Mouse (Mus musculus): ENCODE data around the gene Sgca. TPM values are rescaled to one million over a fixed set of nuclear protein-coding genes. Genes with fewer than 3 reads are reported as not detected.

Sgca gene
- polyA plus RNA-seq, 1 experiment, result 4.7 TPM

DNA sequence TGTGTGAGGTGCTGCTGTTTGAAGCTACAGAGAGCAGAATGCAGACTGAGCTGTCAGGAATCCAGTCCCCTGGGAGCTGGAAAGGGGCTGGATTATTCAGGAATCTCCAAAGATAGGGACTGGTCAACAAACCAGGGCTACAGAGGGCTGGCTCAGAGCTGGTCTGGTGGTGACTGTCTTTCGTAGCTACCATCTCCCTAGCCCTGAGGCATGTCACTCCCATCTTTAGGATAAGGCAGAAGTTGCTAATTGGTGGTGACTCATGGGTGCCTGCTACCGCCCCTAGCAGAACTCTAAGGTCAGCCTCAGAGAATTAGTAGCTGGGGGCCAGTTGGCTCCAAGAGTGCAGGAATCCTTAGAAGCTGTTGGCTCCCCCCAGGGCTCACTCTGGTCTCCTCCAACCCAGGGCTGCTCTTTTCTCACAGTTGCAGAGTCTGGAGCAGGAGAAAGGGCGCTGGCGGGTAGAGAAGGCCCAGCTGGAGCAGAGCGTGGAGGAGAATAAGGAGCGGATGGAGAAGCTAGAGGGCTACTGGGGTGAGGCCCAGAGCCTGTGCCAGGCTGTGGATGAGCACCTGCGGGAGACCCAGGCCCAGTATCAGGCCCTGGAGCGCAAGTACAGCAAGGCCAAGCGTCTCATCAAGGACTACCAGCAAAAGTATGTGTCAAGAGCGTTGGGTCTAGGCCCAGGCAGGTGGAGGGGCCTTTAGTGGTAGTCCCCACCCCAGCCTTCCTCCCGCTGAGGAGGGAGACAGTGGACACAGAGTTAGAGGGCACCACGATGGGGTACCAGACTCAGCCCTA lies 28.2 kb upstream of the Sgca start:
- 85% methylated on average over 12 of the region's 12 CpGs for WGBS
- DNase-seq (ENCODE audit: low read depth, low spot score), result no peak

DNA sequence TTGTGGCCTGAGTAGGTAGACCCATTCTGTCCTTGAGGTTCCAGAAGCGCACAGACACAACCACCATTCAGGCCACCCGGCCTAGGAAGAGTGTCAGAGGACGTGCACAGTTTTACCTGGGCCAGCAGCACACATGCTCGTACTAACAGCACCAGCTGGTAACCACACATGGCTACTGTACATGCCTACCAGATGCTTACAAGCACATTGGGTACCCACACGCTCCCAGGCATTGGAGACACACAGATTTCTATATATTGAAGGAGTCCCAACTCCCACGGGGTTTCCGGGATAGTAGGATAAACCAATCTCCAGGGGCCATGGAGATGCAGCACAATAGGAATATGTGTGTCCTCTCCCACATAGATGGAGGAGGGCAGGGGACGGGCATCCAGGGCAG lies 26.6 kb upstream of the Sgca start:
- DNase-seq (ENCODE audit: low read depth, low spot score), result no peak
- 95% methylated on average over 8 of the region's 8 CpGs for WGBS

DNA sequence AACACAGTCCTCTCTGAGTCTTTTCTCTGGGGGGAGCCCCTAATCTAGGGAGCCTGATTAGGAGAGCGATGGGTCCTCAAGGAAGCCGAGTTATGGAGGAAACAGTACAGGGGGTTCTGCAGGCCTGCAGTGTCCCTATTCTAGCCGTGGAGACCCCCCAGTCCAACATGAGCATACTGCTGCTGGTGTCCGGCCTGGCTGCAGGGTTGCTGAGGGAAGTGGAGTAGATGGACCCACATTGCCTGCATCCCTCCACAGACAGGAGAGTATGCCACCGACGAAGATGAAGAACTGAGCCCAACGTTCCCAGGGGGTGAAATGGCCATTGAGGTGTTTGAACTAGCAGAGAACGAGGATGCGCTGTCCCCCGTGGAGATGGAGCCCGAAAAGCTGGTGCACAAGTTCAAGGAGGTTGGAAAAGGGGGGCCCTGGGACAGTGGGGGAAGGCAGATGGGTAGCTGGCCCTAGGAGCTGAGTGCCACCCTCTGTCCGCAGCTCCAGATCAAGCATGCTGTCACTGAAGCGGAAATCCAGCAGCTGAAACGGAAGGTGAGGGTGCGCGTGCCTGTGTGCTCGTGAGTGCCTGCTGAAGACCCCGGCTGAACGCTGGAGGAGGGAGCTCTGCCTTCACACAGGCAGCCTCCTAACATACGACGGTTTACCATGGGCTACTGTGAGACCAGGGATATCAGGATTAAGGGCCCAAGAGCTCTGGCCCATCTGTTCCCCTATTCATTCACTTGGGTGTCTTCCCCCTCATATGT lies 25.6 kb upstream of the Sgca start:
- 86% methylated on average over 21 of the region's 21 CpGs for WGBS
- no peak for DNase-seq (ENCODE audit: low read depth, low spot score)

DNA sequence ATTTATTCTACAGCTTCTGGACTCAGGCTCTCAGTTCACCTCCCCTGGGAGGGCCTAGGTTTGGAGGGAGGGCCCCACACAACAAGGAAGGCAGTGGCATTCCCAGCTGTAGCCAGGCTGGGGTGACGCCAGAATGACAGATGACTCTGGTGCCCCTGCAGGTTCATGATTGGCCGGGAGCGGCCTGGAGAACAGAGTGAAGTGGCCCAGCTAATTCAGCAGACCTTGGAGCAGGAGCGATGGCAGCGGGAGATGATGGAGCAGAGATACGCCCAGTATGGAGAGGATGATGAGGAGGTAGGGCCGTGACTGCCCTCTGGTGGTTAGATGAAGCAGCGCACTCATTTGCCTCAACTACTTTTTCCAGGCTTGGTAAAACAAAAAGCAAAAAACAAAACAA lies 24.9 kb upstream of the Sgca start:
- DNase-seq (ENCODE audit: low read depth, low spot score), result no peak
- 4% methylated on average over 8 of the region's 8 CpGs for WGBS

DNA sequence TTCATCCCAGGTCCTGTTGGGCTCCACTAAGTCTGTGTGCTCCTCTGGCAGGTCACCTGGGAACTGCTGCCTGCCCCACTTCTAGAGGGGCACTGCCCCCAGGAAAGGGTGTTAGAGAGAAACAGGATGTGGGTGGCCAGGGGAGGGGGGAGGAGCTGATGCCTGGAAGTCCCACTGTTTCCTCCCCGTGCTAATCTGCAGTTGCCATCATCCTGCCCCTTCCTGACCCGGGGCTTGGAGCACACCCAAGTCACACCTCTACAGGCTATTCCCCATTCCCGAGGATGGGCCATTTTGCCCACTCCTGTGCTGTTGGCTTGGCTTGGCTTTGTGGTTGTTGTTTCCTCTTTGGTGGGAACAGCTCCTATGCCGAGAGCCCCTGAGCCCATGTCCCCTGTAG lies 24.4 kb upstream of the Sgca start:
- WGBS, result 26% methylated on average over 4 of the region's 4 CpGs
- DNase-seq (ENCODE audit: low read depth, low spot score), result no peak

DNA sequence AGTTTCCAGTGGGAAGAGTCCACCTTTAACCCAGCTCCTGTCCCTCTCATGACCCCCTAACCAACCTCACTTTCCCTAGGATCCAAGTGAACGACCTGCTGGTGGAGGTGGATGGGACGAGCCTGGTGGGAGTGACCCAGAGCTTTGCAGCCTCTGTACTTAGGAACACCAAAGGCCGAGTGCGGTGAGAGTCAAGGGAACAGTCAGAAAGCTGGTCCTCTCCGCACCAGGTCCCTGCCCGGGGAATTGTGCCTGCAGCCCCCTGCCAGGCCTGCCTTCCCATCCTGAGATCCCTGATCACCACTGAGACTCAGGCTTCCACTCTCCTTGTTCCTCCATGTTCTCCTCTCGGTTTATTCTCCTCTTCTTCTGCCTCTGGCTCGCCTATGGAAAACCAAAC lies 24.0 kb upstream of the Sgca start:
- 88% methylated on average over 8 of the region's 8 CpGs for whole genome bisulfite sequencing
- no peak for DNase-seq (ENCODE audit: low read depth, low spot score)

DNA sequence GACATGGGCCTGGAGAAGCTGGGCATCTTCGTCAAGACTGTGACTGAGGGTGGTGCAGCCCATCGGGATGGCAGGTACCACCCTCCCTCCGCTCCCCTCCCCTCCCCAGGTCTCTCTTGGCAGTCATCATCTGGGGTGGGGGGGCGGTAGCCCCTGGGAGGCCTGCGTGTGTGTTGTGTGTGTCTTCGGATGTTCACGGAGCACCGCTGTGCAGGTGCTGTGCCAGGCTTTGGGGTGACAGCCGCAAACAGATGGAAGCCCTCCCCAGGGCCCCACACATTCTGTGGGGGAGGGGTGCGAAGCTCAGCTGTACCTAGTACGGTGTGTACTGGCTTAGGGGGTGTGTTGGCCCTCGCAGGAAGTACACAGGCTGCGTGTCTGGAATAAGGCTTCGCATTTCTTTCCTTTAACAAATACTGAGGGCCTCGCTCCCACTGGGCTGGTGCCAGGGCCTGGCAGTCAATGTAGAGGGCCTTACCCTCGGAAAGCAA lies 22.0 kb upstream of the Sgca start:
- no peak for DNase-seq (ENCODE audit: low read depth, low spot score)
- 24% methylated on average over 16 of the region's 16 CpGs for WGBS

DNA sequence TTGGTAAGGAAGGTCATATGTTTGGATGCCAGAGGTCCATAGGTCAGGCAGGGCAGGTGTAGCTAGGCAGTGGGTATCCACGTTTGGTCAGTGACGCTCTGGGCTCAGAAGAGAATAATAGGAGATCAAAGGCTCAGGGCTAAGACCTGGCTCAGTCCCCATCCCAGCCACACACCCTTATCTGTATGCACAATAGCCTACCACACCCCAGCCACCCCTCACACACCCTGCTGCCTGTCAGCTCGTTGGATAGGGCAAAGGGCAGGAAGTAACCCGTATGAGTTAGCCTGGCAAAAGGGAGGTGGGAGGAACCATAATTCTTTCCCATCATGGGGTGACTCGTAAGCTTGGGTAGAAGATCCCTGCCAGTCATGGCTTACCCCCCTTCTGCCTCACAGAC lies 21.5 kb upstream of the Sgca start:
- WGBS, result 24% methylated on average over 5 of the region's 5 CpGs
- DNase-seq (ENCODE audit: low read depth, low spot score), result peak; percentile 70

DNA sequence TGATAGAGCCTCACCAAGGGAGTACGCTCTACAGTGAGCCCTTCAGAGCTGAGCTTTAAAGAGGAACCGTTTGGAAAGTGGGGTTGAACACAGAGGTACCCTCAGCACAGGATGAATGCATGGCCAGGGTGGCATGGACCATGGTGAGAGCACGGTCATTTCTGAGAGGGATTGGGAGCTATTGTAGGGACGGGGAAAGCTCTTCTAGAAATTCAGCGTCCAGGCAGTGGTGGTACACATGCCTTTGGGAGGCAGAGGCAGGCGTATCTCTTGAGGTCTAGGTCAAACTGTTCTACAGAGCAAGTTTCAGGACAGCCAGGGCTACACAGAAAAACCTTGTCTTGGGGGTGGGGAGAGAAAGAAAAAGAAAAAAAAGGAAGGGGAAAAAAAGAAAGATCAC lies 20.9 kb upstream of the Sgca start:
- DNase-seq (ENCODE audit: low read depth, low spot score), result no peak
- WGBS, result 83% methylated on average over 6 of the region's 6 CpGs

DNA sequence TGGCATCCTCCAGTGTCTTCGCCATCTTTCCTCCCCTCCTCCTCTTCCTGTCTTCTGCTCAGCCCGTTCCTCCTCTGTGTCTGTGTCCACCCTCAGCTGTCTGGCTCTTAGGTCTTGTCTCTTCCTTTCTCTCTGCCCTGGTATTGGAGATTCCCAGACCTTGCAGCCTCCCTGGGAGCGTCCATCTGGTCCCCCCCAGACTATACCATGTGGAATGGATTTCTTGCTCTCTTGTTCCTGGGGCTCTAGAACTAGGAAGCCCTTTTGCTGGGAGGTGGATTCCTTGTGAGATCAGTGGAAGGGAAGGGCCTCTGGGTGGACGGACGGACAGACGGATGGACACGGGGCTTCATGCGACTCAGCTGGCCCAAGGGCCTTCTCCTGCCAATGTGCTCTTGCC lies 20.0 kb upstream of the Sgca start:
- 83% methylated on average over 8 of the region's 8 CpGs for WGBS
- DNase-seq (ENCODE audit: low read depth, low spot score), result no peak

DNA sequence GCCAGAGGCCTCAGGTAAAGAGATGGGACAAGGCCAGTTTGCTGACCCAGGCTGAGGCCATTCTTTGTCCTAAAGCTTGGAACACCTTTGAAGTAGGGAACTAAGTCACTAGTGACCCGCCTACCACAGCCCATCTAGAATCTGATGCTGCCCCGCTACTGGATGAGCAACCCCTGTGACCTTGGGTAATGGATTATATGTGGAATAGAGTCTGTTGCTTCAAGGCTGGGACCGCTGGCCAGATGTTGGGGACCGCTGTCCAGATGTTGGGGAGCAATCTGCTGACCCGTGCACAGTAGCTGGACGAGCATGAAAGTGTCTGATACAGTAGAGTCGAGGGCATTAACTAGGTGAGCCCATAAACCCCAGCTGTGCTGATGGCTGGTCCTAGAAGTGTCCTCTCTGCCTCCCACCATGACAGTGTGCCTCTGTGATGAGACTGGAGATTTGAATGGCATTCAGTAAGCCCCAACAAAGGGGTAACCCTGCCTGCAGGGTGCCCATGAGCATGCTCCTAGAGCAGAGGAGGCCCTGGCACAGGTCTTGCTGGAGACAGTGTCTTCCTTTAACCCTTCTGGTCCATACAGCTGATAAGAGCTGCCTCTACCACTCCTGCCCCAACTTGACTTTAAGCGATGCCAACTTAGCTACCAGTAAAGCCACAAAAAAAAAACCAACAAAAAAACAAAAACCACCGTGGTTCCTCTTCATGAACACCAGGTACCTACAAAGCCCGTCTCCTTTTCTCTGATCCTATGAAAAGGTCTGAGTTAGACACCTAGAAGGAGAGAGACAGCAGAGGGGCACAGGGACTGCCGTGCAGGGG lies 19.0 kb upstream of the Sgca start:
- 72% methylated on average over 11 of the region's 11 CpGs for WGBS
- DNase-seq (ENCODE audit: low read depth, low spot score), result no peak

DNA sequence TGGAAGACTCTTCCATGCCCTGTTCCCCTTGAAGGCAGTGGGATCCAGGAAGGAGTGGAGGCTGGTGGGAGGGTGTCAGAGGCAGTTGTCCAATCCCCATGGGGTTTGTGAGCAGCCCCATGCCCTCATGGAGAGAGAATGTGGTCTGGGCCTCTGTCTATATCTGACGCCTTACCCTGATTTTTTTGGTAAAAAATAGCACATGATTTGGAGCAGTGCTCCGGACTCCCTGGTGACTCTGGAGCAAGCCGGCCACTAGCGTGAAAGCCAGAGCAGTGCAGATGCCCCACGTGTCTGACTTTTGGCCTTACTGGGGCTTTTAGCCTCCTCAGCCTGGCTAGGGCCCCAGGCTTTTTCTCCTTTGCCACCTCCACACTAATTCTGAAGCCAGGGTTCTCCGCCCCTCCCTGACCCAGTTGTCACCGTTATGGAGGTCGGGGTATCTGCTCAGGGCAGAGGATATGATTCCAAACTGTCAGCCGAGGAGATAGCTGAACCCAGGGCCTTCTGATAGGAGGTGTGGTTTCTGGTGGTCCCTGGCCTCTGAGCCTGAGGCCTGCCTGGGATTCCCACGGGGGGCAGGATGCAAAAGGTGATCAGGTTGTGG lies 18.2 kb upstream of the Sgca start:
- WGBS, result 51% methylated on average over 10 of the region's 10 CpGs
- DNase-seq (ENCODE audit: low read depth, low spot score), result no peak

DNA sequence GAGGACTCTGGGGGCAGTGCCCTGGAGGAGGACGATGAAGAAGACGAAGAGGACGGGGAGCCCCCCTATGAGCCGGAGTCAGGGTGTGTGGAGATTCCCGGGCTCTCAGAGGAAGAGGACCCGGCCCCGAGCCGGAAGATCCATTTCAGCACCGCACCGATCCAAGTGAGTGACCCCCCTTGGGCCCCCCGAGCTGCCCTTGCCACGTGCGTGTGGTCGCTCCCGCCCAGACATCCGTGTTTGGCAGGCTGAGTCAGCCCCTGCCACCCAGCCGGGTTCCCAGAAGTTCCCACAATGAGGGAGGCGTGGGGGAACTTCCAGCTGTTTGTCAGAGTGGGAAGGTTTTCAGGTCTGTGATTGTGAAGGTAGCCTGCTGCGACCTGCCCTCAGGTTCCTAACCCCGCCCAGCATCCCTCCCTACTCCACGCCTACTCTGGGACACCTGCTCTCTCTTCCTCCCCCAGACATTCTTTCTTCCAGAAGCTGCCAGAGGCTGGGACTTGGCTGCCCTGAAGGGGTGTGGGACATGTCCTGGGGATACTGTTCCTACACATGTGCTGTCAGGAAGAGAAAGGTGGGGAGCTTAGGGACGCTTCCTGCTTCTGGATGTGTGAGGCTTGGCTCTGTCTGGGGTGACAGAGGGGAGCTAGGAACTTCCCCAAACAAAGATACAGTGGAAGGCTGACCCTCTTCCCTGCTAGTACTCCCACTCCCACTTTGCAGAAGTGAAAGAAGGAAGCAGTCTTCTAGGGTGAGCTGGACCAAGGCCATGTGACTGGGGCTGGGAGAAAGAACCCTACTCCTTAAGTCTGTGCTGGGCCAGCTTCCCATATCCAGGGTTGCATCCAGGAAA lies 16.9 kb upstream of the Sgca start:
- peak; percentile 85 for DNase-seq (ENCODE audit: low read depth, low spot score)

DNA sequence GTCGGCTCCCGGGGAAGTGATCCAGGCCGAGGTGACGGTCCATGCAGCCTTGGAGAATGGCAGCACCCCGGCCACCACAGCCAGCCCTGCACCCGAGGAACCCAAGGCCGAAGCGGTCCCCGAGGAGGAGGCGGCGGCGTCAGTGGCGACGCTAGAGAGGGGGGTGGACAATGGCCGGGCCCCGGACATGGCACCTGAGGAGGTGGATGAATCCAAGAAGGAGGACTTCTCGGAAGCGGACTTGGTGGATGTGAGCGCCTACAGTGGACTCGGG lies 16.3 kb upstream of the Sgca start:
- DNase-seq (ENCODE audit: low read depth, low spot score), result no peak
- under 1% methylated on average over 20 of the region's 20 CpGs for WGBS

More for the DNA sequence above, 16.9 kb upstream of the Sgca start:
- under 1% methylated on average over 22 of the region's 22 CpGs for WGBS

DNA sequence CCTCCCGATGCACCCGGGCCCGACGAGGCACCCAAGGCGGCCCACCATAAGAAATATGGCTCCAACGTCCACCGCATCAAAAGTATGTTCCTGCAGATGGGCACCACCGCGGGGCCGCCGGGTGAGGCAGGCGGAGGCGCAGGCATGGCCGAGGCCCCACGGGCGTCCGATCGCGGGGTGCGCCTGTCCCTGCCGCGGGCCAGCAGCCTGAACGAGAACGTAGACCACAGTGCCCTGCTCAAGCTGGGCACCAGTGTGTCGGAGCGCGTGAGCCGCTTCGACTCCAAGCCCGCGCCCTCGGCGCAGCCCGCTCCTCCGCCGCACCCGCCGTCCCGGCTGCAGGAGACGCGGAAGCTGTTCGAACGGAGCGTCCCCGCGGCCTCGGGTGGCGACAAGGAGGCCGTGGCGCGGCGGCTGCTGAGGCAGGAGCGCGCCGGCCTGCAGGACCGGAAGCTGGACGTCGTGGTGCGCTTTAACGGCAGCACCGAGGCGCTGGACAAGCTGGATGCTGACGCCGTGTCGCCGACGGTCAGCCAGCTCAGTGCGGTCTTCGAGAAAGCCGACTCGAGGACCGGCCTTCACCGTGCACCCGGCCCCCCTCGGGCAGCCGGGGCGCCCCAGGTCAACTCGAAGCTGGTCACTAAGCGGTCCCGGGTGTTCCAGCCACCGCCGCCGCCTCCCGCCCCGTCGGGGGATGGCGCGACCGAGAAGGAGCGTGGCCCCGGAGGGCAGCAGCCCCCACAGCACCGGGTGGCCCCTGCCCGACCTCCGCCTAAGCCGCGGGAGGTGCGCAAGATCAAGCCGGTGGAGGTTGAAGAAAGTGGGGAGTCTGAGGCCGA lies 15.7 kb upstream of the Sgca start:
- WGBS, result under 1% methylated on average over 98 of the region's 99 CpGs

DNA sequence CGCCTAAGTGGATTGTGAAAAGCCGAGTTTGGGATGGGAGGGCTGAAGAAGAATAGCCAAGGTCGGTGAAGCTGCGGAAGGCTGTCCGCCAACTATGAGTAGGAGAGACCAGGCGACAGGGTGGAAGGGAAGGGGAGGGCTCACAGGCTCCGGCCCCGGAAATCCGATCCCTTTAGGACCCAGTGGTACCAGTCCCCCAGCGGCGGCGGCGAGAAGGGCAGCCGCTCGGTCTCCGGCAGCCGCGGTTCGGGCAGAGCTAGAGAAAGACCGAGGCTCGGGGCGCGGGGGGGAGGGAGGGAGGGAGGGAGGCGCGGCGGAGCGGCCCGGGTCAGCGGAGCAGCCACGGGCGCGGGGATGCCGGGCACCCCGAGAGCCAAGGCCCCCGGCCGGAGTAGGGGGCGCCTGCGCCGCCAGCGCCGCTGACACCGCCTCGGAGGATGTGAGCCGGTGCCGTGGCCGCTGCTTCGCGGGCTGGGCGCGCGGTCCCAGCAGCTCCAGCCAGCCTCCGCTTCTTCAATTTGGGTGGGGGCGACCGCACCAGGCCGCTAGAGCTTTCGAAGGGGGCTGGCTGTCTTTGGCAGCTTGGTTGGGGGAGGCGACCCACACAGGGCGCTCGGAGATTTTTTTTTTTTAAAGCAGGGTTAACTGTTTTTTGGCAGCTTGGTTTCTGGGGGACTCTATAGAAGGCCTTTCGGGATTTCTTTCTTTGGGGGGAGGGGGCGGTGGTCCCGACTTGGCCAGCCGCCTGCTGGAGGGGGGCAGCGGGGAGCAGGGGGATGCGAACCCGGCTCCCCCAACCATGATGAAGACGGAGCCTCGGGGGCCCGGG lies 14.8 kb upstream of the Sgca start, which contains the start of gene Ppp1r9b:
Gene Ppp1r9b (plus strand): TSS at position 287 of the 829 bp plus-strand sequence.
- no peak for DNase-seq (ENCODE audit: low read depth, low spot score)
- WGBS, result under 1% methylated on average over 65 of the region's 69 CpGs

More for the DNA sequence above, 15.7 kb upstream of the Sgca start:
- no peak for DNase-seq (ENCODE audit: low read depth, low spot score)

DNA sequence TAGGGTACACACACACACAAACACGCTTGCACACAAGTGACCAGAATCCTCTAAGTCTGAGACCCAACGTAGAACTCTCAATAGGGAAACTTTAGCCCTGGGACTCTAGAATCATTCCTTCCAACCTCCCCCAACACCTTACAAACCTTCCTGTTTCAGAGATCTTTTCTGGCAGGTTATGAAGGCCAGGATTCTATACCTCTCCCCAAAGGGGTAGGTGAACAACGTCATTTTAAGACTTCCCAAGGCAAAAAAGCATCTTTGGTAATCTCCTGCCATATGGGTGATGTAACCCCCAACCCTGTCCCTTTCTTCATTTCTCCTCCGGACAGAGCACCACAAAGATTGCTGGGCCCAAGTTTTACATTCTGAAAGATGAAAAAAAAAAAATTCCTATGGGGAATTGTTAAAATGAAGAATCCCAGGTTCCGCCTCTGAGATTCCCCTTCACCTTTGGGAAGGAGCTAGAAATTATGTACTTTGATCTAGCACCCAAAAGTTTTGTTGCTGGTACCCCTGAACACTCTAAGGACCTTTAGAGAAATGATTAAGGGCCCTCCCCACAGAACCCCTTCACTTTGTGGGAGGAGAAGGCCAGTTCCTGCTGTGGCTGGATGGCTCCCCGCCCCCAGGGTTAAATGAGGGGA lies 14.1 kb upstream of the Sgca start:
- WGBS, result 45% methylated on average over 6 of the region's 6 CpGs
- no peak for DNase-seq (ENCODE audit: low read depth, low spot score)
